Mouse (Mus musculus) lung, adult 18-20 months (tissue): ENCODE measurements around the gene Hemk1.

Experiments
- DNase-seq, 2 experiments: peaks; one replicate each; pipeline ENCODE4 v3.0.0; 2022; ENCODE audit warnings: mixed read lengths in 2 of 2

Gene Hemk1

DNA sequence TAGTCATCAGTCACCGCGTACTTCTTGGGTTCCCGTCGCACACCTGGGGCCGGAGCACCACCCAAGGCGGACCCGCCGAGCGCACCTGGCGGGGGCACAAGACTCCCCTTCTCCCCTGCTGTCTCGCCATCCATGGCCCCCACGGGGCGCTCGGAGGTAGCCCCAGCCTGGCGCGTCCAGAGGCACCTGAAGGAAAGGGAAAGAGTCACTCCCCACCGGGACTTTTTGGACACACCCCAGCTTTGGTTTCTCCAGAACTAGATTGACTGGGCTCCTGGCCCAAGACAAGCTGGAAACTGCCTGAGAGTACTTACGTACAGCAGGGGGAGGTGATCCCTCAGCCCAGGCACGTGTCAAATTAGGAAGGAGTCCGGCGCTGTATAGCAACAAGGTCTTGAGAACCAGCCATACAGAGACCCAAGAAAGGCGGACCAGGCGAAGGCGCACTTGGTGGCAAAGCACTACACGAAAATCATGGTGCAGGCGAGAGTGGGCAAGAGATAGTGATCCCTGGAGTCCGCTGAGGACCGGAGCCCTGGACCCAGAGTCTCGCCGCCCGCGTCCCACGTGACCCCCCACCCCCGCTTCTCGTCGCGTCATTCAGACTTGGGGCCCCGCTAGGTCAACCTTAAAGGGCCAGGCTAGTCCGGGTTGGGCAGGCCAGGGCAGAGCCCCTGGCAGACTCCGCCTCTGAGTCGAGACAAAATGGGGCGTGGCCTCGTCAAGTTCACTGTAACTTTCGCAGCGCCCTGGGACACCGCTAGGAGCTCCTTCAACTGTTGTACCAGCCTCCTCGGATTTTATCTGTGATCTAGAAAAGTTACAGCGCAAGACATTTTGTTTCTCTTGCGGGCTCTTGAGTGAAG is 48.7 kb downstream of the Hemk1 start, which contains the start of gene Mapkapk3:
Gene Mapkapk3 (minus strand): TSS at position 667 of the 866 bp plus-strand sequence.
- peak; percentile 94 to 96 for DNase-seq

DNA sequence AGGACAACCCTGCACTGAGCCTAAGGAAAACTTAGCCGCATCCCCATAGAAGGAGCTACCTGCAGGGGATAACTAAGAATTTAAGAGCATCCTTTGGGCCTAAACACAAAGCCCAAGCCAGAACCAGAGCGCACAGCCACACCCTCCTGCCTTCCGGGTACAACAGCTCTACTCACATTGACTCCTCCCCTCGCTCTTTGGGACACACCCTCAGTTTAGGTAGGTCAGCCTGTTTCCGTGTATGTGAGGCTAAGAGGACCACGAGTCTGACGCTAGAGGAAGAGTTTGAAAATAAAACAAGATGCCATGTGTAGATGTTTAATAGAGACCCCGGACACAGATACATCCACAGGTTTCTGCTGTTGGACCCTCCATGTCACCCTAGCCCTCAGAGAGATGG is 49.4 kb downstream of the Hemk1 start:
- peak; percentile 81 to 87 for DNase-seq

DNA sequence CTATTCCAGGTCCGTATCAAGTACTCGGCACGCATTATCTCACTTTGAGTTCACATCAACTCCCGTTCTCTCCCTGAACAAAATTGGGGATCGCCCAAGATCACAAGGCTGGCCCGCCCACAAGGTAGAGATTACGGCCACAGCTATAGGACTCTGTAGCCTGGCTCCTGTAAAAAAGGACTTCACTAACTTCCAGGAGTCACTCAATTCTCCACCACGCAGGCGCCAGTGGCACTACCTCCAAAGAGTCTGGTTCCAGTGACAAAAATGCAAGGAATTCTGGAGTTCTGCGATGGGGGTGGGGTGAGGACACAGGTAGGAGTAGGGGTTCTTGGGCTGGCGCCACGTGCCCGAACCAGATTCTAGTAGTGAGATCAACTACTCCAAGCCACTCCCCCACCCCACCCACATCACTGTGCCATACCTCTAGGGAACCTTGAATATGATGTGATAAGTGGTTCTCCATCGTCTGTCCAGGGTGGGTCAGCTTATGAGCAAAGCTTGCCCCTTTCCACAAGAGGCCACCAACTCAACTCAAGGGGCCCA is 50.0 kb downstream of the Hemk1 start:
- no peak for DNase-seq

DNA sequence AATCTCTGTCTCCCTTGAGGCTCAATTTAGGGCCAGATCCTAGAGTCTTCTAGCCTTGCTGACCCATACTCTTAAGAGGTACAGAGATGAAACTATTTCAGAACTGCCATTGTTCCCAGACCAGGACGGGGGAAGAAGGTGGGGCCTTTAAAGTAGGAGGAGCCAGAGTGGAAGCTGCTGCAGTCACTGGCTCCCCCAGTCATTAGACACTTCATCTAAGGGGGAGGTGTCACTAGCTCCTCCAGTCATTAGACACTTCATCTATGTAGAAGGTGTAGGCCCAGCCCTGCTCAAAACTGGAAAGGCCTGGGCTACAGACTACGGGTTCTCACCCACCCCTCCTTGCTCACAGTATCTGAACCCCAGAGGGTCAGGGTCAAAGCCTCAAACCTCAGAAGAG is 50.9 kb downstream of the Hemk1 start:
- DNase-seq: no peak

DNA sequence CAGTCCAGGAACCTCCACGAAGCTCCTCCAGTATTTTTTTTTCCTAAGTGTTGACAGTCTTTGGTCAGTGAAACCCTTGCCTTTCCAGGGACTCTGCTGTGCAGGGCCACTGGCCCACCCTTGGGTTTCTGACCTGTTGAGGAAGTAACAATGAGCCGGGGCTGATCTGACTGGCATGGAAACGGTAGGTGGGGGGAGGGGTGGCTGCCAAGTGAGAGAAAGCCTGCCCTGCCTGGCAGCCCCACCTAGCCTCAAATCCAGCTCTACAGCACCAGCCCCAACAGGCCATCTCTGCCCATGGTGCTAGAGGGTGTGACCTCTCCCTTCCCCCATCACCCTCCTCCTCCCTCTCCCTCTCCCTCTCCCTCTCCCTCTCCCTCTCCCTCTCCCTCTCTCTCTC is 53.1 kb downstream of the Hemk1 start:
- DNase-seq: peak; percentile 53 to 67

DNA sequence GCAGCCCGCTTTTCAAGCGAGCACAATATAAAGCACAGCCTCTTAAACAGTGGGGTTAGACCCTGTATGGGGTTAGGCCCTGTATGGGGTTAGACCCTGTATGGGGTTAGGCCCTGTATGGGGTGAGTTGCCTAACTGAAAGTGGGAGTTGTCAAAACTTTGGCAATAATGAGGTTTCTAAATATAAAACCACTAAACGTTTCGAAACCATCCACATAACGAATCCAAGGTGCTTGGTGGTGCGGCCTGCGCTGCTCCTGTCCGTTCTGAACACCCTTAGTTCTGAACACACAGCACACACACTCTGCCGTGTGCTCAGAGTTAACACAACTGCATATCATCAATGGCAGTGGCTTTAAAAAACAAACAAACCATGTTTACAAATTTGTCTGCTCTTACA is 55.2 kb downstream of the Hemk1 start:
- no peak for DNase-seq

DNA sequence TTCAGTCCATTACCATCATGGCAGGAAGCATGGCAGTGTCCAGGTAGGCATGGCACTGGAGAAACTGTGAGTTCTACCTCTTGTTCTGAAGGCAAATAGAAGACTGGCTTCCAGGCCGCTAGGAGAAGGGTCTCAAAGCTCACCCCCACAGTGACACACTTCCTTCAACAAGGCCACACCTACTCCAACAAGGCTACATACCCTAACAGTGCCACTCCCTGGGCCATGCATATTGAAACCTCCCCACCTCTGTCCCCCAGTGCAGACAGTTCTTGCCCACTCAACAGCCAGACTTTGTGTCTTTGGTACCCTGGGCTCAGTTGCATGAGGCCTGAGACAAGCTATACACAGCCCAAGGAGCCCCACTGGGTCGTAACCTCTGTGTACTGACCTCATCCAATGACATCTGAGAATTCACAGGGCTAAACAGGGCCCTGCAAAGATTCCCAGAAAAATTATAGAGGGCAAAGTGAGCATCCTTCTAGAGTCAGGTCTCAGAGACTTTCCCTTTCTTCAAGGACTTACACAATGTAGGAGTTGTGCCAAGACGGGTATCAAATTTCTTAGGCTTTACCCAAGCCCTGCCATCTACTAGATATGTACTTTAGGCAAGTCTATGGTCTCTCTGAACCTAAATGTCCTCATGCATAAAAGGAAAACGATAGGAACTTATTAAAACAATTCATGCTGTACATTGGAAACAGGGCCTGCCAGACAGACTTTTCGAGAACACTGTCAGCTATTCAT is 56.7 kb downstream of the Hemk1 start:
- peak in 1 of 2 experiments; percentile 46 for DNase-seq

DNA sequence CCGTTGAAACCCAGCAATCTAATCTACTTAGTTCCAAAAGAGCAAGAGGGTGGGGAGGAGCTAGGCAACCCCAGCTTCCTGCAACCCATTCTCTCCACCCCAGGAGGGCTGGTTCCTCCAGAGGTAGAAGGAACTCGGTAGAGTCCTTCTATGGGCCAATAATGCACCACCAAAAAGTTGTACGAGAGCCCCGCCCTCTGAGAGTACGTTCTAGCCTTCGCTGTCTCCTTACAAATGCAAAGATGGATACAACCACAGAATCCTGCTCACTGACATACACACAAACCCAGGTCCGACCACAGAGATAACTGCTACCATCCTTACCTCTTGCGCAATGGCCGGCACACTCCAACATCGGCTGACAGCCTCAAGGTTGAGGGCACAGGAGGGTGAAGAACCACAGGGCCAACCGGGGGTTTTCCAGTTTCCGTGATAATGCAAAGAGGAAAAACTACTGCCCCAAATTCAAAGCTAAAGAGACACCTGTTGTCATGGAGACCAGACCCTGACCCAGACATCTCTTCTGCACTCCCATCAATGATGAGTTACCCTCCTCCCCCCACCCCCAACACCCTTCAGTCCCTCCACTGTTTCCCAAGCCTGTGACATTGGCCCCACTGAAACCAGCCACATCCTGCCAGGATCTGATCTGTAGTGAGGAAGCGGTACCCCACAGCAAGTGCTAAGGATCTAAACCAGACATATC is 57.7 kb downstream of the Hemk1 start:
- DNase-seq: peak in 1 of 2 experiments; percentile 45

DNA sequence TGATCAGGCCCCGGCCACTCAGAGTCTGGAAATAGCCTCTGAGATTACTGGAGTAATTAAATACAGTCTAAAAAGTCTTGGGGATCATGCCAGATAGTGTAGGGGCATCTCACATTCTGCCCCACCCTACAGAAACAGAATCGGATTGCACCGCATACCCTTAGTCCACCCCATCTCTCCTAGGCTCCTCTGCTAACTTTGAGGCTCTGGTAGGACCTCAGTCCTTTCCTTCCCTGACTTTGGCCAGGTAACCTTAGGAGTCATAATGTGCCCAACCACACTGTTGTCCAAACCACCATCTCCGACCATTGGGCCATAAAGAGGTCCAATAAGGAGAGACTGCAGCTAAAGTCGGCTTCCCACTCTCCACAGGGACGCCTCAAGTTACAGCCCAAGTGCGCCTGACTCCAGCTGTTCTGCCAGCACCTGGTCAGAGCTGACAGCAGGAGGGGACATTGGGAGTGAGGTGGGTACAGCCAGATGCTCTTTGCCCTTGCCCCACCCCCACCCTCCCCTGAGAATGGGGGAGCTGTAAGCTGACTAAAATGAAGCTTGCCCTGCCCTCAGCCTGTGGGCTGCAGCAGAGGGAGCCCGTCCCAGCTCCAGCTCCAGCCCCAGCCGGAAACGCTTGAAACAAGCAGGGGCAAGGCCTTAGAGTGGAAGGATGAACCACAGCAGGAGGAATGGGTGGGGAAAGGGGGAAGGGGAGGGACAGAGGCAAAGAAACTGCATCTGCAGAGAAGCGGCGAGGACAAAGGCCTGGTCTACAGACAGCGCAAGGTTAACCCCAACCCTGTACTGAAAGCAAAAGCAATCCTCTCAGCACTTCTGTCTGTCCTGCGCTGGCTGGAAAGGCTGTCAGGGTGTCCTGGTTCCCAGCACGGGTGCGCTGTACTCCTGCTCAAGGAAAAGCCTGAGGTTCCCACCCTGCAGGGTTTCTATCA is 58.5 kb downstream of the Hemk1 start:
- DNase-seq: peak in 1 of 2 experiments; percentile 55

DNA sequence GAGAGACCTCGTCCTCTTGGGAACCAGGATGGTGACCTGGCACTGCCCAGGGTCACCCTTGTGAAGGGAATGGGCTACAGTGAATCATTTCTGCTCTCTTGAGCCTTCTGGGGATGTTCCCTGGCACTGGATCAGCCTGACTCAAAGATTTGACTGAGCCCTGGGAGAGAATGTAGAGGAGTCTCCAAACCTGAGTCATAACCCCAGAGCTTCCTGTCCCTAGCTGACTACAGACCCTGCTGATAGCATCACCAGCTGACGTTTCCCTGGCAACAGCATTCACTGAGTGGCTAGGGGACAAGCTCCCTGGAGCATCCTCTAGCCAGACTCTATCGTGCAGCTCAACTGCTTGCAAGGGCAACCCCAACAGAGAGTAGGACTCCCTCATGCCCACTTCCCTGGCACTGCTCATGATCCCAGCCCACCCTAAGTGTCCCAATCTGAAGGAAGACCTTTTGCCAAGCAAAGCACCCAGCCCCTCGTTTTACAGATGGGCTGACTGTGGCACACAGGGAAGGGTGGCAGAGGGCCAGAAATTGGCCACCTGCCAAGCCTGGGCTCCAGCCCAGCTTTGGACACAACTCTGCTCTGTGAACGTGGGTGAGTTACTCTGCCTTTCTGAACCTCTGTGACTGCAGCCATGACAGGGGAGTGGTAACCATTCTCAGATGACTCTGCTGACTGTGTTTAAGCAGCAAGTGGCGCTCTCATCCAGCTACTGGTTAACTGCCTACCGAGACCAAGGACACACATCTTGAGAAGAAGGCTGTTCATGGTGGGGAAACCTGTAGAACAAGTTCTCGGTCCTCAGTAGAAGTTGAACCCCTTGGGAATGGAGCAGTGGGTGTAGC is 59.4 kb downstream of the Hemk1 start:
- DNase-seq: peak; percentile 61 to 80

DNA sequence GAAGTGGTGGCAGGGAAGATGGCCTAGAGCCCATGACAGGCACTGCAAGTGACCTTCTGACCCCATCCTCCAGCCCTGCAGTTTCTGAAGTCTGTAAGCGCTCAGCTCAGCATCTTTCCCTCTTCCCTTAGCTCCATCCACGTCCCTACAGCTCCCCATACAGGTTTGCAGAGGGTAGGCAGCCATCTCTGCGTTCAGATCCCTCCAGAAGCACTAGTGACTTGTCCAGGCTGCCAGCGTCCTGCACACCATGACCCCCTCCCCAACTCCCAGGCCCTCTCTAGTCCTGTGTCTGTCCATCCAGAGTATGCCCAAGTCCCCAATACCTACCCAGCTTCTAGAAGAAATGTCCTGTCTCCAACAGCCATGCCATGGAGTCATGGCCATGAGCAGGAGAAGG is 60.0 kb downstream of the Hemk1 start:
- no peak for DNase-seq

DNA sequence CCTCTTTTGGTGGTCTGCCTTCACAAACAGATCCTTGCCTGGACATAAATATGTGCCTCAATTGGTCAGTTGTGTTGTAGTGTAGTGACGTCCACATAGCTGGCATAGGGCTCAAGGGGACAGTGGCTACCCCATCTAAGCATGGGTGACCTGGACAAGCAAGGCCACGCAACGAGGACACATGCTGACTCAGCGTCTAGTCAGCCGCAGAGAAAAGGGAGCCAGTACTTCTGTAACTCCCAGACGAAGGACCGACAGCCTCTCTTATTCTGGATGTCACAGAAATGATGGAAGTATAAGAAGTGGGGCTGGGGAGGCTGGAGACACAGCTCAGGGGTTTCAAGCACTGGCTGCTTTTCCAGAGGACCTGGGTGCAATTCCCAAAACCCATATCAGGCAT is 60.5 kb downstream of the Hemk1 start:
- no peak for DNase-seq
